Mouse (Mus musculus): Measurements from ENCODE around the gene B3gat3. TPM values are rescaled to one million over a fixed set of nuclear protein-coding genes. Genes with fewer than 3 reads are reported as not detected.
A peak's percentile ranks its signal among the peaks of the same experiment; 100 is the strongest.

Gene B3gat3
- polyA plus RNA-seq, 1 experiment = 60.1 TPM

DNA sequence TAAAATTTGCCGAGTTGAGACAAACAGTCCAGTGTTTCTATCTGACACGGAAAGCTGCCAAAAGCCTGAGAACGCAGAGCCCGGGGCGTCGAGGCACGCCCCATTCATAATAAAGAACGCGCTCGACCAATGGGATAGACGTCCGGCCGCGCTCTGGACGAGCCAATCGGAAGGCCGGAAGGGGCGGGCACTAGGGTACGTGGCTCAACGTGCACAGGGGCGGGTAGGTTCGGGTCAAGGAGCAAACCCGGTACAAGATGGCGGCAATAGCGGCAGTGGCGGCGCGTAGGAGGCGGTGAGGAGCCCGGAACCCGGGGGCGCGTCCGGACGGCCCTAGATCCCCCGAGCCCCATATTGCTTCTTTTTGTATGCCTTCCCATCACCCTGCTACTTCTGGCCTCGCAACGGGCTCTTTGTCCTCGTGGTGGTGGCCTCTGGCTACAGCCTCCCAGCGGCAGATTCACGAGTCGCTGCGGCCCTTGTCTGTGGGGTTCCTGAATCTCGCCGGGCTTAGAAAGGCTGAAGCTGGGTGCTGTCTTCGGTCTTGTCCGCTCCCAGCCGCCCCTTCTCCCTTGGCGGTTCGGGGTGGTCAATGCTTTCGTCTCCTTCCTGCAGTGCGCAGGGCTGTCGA is 22.2 kb upstream of the B3gat3 start, which contains the start of gene Ganab:
TSS of gene Ganab (plus strand) at position 207 of the 631 bp plus-strand sequence.
- no peak for TF ChIP-seq CTCF (IDR thresholded peaks at IDR 0.05; ENCODE audit: control insufficient read depth, insufficient read depth, insufficient read length)
- no peak for TF ChIP-seq MAX (IDR thresholded peaks at IDR 0.05)
- no peak for TF ChIP-seq FOSL1 (IDR thresholded peaks at IDR 0.05; ENCODE audit: insufficient read depth, low read length, poor library complexity, severe bottlenecking)
- no peak for TF ChIP-seq USF1 (IDR thresholded peaks at IDR 0.05; ENCODE audit: low read depth)
- no peak for TF ChIP-seq MYOG (IDR thresholded peaks at IDR 0.05; ENCODE audit: control insufficient read depth, extremely low read depth, insufficient read length)
- no peak for TF ChIP-seq CEBPB (IDR thresholded peaks at IDR 0.05; ENCODE audit: low read depth)
- no peak for TF ChIP-seq MYOD1 (IDR thresholded peaks at IDR 0.05; ENCODE audit: control insufficient read depth, insufficient read length, low read depth)
- Histone ChIP-seq H3ac (ENCODE audit: control insufficient read depth, insufficient read length, low read depth) (peak within 1 kb of the TSS; percentile 99), H3K27me3 (ENCODE audit: control insufficient read depth, insufficient read depth, insufficient read length) (no peaks in the 10 kb centered on the region), H3K79me3 (ENCODE audit: low read depth) (peaks cover 72% of the 10 kb centered on the region), H3K4me3 (ENCODE audit: insufficient read depth, poor library complexity, severe bottlenecking) (peak within 1 kb of the TSS; percentile 100), H3K36me3 (ENCODE audit: control insufficient read depth, insufficient read depth) (peaks cover 55% of the 10 kb centered on the region), H3K79me2 (ENCODE audit: control insufficient read depth, insufficient read depth) (peaks cover 94% of the 10 kb centered on the region)

DNA sequence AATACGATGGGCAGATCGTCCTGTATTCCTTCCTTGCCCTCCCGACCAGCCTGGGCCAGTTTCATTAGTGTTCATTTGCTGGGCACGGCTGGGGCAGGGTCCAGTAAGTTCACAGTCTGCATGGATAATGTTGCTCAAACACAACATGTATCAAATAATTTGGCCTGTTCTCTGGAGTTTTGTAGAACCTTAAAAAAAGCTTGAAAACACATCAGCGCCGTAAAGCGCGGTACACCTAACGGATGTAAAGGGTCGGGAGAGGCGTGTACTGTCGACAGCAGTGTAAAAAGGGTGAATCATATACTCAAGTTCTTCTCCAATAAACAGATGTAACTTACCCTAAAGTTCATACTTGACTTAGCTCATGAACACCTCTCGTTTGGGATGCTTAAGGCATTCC is 21.6 kb upstream of the B3gat3 start:
- peaks cover 61% of the 10 kb centered on the region for H3K36me3 ChIP-seq (ENCODE audit: control insufficient read depth, insufficient read depth)
- peak overlapping the region; percentile 100 for H3K4me3 ChIP-seq (ENCODE audit: insufficient read depth, poor library complexity, severe bottlenecking)
- H3K79me2 ChIP-seq (ENCODE audit: control insufficient read depth, insufficient read depth) = peaks cover 88% of the 10 kb centered on the region
- peak overlapping the region; percentile 99 for H3ac ChIP-seq (ENCODE audit: control insufficient read depth, insufficient read length, low read depth)
- TF ChIP-seq CEBPB (IDR thresholded peaks at IDR 0.05; ENCODE audit: low read depth) (no peak), FOSL1 (IDR thresholded peaks at IDR 0.05; ENCODE audit: insufficient read depth, low read length, poor library complexity, severe bottlenecking) (no peak), USF1 (IDR thresholded peaks at IDR 0.05; ENCODE audit: low read depth) (no peak), MYOD1 (IDR thresholded peaks at IDR 0.05; ENCODE audit: control insufficient read depth, insufficient read length, low read depth) (no peak), MAX (IDR thresholded peaks at IDR 0.05) (no peak)
- H3K27me3 ChIP-seq (ENCODE audit: control insufficient read depth, insufficient read depth, insufficient read length) = no peaks in the 10 kb centered on the region
- peaks cover 66% of the 10 kb centered on the region for H3K79me3 ChIP-seq (ENCODE audit: low read depth)

DNA sequence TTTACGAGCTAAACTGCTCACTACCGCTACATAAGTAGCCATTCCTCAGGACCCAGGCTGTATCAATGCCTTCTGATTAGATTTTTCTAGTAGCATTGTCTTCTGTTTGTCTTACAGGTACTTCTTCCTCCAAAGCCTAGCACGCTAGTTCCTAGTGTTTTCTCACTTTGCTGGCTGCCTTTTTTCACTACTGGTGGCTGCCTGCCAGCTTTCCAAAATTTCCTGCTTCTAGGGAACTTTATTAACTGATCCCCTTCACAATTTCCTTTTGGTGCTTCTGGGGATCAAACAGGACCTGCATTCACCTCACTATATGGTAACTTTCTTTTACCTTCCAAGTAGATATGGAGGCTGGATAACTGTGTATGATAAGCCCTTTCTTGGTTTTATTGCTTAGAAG is 21.1 kb upstream of the B3gat3 start:
- no peak for TF ChIP-seq CTCF (IDR thresholded peaks at IDR 0.05; ENCODE audit: control insufficient read depth, insufficient read depth, insufficient read length)
- no peak for TF ChIP-seq MAX (IDR thresholded peaks at IDR 0.05)
- no peak for TF ChIP-seq FOSL1 (IDR thresholded peaks at IDR 0.05; ENCODE audit: insufficient read depth, low read length, poor library complexity, severe bottlenecking)
- TF ChIP-seq CEBPB (IDR thresholded peaks at IDR 0.05; ENCODE audit: low read depth) = no peak
- no peak for TF ChIP-seq MYOD1 (IDR thresholded peaks at IDR 0.05; ENCODE audit: control insufficient read depth, insufficient read length, low read depth)
- TF ChIP-seq USF1 (IDR thresholded peaks at IDR 0.05; ENCODE audit: low read depth) = no peak
- TF ChIP-seq MYOG (IDR thresholded peaks at IDR 0.05; ENCODE audit: control insufficient read depth, extremely low read depth, insufficient read length) = no peak
- Histone ChIP-seq H3K36me3 (ENCODE audit: control insufficient read depth, insufficient read depth) (peaks cover 66% of the 10 kb centered on the region), H3K79me2 (ENCODE audit: control insufficient read depth, insufficient read depth) (peaks cover 83% of the 10 kb centered on the region), H3K4me3 (ENCODE audit: insufficient read depth, poor library complexity, severe bottlenecking) (peak overlapping the region; percentile 100), H3K79me3 (ENCODE audit: low read depth) (peaks cover 61% of the 10 kb centered on the region), H3K27me3 (ENCODE audit: control insufficient read depth, insufficient read depth, insufficient read length) (no peaks in the 10 kb centered on the region), H3ac (ENCODE audit: control insufficient read depth, insufficient read length, low read depth) (peak overlapping the region; percentile 1)

DNA sequence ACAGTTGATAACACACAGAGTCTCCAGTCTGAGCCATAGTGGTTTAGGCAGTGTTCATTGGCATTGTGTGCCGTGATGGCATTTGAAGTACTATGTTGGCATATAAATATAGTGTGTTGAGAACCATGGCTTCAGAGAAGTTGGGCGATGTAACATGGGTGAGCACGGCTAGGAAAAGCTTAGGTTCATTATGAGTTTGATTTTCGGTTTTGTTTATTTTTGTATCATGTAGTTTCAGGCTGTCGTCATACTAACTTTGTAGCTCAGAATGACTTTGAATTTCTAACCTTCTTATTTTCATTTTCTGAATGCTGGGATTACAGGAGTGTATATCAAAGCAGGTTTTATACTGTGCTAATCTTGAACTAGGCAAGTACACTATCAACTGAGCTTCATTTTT is 16.8 kb upstream of the B3gat3 start:
- TF ChIP-seq FOSL1 (IDR thresholded peaks at IDR 0.05; ENCODE audit: insufficient read depth, low read length, poor library complexity, severe bottlenecking) (no peak), MAX (IDR thresholded peaks at IDR 0.05) (no peak), CTCF (IDR thresholded peaks at IDR 0.05; ENCODE audit: control insufficient read depth, insufficient read depth, insufficient read length) (no peak), CEBPB (IDR thresholded peaks at IDR 0.05; ENCODE audit: low read depth) (no peak), MYOG (IDR thresholded peaks at IDR 0.05; ENCODE audit: control insufficient read depth, extremely low read depth, insufficient read length) (no peak)
- no peaks in the 10 kb centered on the region for H3K27me3 ChIP-seq (ENCODE audit: control insufficient read depth, insufficient read depth, insufficient read length)
- H3K36me3 ChIP-seq (ENCODE audit: control insufficient read depth, insufficient read depth) = peaks cover 74% of the 10 kb centered on the region
- peaks cover 39% of the 10 kb centered on the region for H3K79me3 ChIP-seq (ENCODE audit: low read depth)
- no peak overlapping the region for H3ac ChIP-seq (ENCODE audit: control insufficient read depth, insufficient read length, low read depth)
- H3K79me2 ChIP-seq (ENCODE audit: control insufficient read depth, insufficient read depth) = peaks cover 44% of the 10 kb centered on the region
- no peak overlapping the region for H3K4me3 ChIP-seq (ENCODE audit: insufficient read depth, poor library complexity, severe bottlenecking)

DNA sequence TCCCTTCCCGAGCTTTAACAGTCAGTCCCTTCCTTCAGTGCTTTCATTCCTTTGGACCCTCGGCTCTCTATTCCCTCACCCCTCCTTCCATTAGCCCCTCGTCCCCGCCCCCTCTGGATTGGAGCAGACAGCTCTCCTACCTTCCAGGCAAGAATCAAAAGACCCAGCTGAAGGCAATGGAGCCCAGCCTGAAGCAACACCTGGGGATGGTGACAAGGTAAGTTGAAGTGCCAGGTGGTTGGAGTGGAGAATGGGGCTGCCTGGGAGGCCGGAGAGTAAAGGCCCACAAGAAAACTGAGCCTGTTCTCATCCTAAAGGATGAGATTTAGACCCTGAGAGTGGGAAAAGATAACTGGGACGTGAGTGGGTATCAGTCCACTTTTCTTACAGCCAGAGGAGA is 11.6 kb upstream of the B3gat3 start:
- TF ChIP-seq FOSL1 (IDR thresholded peaks at IDR 0.05; ENCODE audit: insufficient read depth, low read length, poor library complexity, severe bottlenecking) (no peak), CEBPB (IDR thresholded peaks at IDR 0.05; ENCODE audit: low read depth) (no peak), CTCF (IDR thresholded peaks at IDR 0.05; ENCODE audit: control insufficient read depth, insufficient read depth, insufficient read length) (no peak), MAX (IDR thresholded peaks at IDR 0.05) (no peak), MYOD1 (IDR thresholded peaks at IDR 0.05; ENCODE audit: control insufficient read depth, insufficient read length, low read depth) (no peak), USF1 (IDR thresholded peaks at IDR 0.05; ENCODE audit: low read depth) (no peak), MYOG (IDR thresholded peaks at IDR 0.05; ENCODE audit: control insufficient read depth, extremely low read depth, insufficient read length) (no peak)
- no peaks in the 10 kb centered on the region for H3K27me3 ChIP-seq (ENCODE audit: control insufficient read depth, insufficient read depth, insufficient read length)
- H3K79me2 ChIP-seq (ENCODE audit: control insufficient read depth, insufficient read depth) = no peaks in the 10 kb centered on the region
- peaks cover 3% of the 10 kb centered on the region for H3K79me3 ChIP-seq (ENCODE audit: low read depth)
- H3K4me3 ChIP-seq (ENCODE audit: insufficient read depth, poor library complexity, severe bottlenecking) = no peak overlapping the region
- peaks cover 96% of the 10 kb centered on the region for H3K36me3 ChIP-seq (ENCODE audit: control insufficient read depth, insufficient read depth)
- no peak overlapping the region for H3ac ChIP-seq (ENCODE audit: control insufficient read depth, insufficient read length, low read depth)

DNA sequence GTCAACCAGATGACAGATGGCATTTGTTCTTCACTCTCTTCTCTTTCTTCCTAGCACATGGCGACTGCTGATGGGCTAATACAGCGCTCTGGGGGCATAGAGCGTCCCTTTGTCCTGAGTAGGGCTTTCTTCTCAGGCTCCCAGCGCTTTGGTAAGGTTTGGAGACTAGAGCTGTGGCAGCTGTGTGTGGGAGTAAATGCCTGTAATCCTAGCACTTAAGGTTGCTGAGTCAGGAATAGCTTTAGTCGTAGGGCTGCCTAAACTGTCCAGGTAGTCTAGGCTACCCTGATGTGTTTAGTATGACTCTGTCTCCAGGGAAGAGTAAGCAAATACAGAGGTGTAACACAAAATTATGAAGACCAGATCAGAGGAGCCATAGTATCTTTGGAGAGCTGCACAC is 8.4 kb upstream of the B3gat3 start:
- H3K27me3 ChIP-seq (ENCODE audit: control insufficient read depth, insufficient read depth, insufficient read length) = no peaks in the 10 kb centered on the region
- TF ChIP-seq CTCF (IDR thresholded peaks at IDR 0.05; ENCODE audit: control insufficient read depth, insufficient read depth, insufficient read length) (no peak), MAX (IDR thresholded peaks at IDR 0.05) (no peak), CEBPB (IDR thresholded peaks at IDR 0.05; ENCODE audit: low read depth) (no peak), USF1 (IDR thresholded peaks at IDR 0.05; ENCODE audit: low read depth) (no peak), MYOD1 (IDR thresholded peaks at IDR 0.05; ENCODE audit: control insufficient read depth, insufficient read length, low read depth) (no peak), FOSL1 (IDR thresholded peaks at IDR 0.05; ENCODE audit: insufficient read depth, low read length, poor library complexity, severe bottlenecking) (no peak), MYOG (IDR thresholded peaks at IDR 0.05; ENCODE audit: control insufficient read depth, extremely low read depth, insufficient read length) (no peak)
- no peak overlapping the region for H3K4me3 ChIP-seq (ENCODE audit: insufficient read depth, poor library complexity, severe bottlenecking)
- H3ac ChIP-seq (ENCODE audit: control insufficient read depth, insufficient read length, low read depth) = no peak overlapping the region
- H3K79me3 ChIP-seq (ENCODE audit: low read depth) = peaks cover 3% of the 10 kb centered on the region
- H3K36me3 ChIP-seq (ENCODE audit: control insufficient read depth, insufficient read depth) = peaks cover 100% of the 10 kb centered on the region
- H3K79me2 ChIP-seq (ENCODE audit: control insufficient read depth, insufficient read depth) = no peaks in the 10 kb centered on the region
